ENCODE assay signal across 9 mouse cellular contexts in the genomic region with DNA sequence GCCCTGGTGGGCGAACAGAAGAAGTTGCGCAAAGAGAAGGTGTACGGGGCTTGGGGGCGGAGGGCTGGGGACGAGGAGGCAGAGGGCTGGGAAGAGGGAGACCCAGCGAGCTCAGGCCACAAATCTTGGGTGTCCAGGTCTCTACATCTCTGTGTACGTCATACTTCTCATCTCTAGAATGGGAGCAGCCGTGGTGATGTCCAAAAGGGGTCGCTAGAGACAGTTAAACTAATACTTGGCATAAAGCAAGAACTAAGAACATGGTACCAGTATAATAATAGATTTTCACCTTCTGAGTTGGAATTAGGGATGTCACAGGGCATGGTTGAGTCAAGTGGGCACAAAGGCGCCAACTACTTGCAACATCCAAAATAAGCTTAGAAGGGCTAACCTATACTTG. TPM values are rescaled to one million over a fixed set of nuclear protein-coding genes. Genes with fewer than 3 reads are reported as not detected.
DNase-seq lines count a peak whose midpoint lies in the region; ATAC-seq and TF ChIP-seq lines count a peak whose summit lies in the region.
"Had no signal": no experiment of that assay in that cellular context is flagged by ENCODE, and none has a peak within 500 bp of the region (broad histone marks: within the 10 kb centered on the region; RNA-seq: fewer than 3 reads in every experiment).

No protein-coding gene starts in this region.

- H3K9ac ChIP-seq in lung, embryonic 14.5 days = no peak overlapping the region
- no peak overlapping the region for H3K9ac ChIP-seq in forebrain, embryonic 12.5 days
- H3K9ac ChIP-seq in intestine, embryonic 16.5 days (ENCODE audit: low read depth, low read length) = 0 out of 2 replicates have a peak overlapping the region, but pooled peaks have one; percentile 33

- peak overlapping the region; percentile 56 for H3K4me2 ChIP-seq in lung, embryonic 14.5 days
- H3K4me2 ChIP-seq in forebrain, embryonic 12.5 days = peak overlapping the region; percentile 55
- H3K4me2 ChIP-seq in intestine, embryonic 16.5 days (ENCODE audit: low read depth, low read length) = peak overlapping the region; percentile 46

- H3K9me3 ChIP-seq in lung, embryonic 14.5 days (ENCODE audit: low read depth, low read length) = no peaks in the 10 kb centered on the region
- H3K9me3 ChIP-seq in forebrain, embryonic 12.5 days = no peaks in the 10 kb centered on the region
- no peaks in the 10 kb centered on the region for H3K9me3 ChIP-seq in intestine, embryonic 16.5 days (ENCODE audit: control insufficient read depth, low read length)

- WGBS in lung, embryonic 14.5 days = 47% methylated on average over 10 of the region's 10 CpGs
- WGBS in forebrain, embryonic 12.5 days = 53% methylated on average over 10 of the region's 10 CpGs
- WGBS in intestine, embryonic 16.5 days = 51% methylated on average over 10 of the region's 10 CpGs

- H3K4me1 ChIP-seq in lung, embryonic 14.5 days (ENCODE audit: insufficient read depth) = no peaks in the 10 kb centered on the region
- peaks cover 29% of the 10 kb centered on the region for H3K4me1 ChIP-seq in forebrain, embryonic 12.5 days
- H3K4me1 ChIP-seq in intestine, embryonic 16.5 days (ENCODE audit: control insufficient read depth, insufficient read depth, low read length) = peaks cover 4% of the 10 kb centered on the region; the same call in 1 of the 2 replicates

- no peak for DNase-seq in lung, embryonic 14.5 days
- DNase-seq in lung, postnatal 4 days = no peak
- DNase-seq in splenic B cell, adult 2 months (ENCODE audit: low read depth, low spot score) = peak; percentile 43
- no peak for DNase-seq in left cerebral cortex, postnatal 10 days (ENCODE audit: extremely low spot score in 1 of 2, low spot score in 2 of 2)

- ATAC-seq in lung, embryonic 14.5 days (ENCODE audit: insufficient read depth) = no peak
- ATAC-seq in forebrain, embryonic 12.5 days (ENCODE audit: low FRiP score) = no peak
- no peak for ATAC-seq in intestine, embryonic 16.5 days
- no peak for ATAC-seq in monocyte, adult 5-6 weeks (replicated peaks; ENCODE audit: insufficient number of reproducible peaks, low FRiP score, low TSS enrichment, poor library complexity, severe bottlenecking)

- peaks cover 67% of the 10 kb centered on the region for H3K27me3 ChIP-seq in lung, embryonic 14.5 days (ENCODE audit: insufficient read depth, low read length)
- peaks cover 69% of the 10 kb centered on the region for H3K27me3 ChIP-seq in forebrain, embryonic 12.5 days
- H3K27me3 ChIP-seq in intestine, embryonic 16.5 days (replicated peaks; ENCODE audit: control insufficient read depth, insufficient read depth, low read length) = peaks cover 57% of the 10 kb centered on the region
- no peaks in the 10 kb centered on the region for H3K27me3 ChIP-seq in splenic B cell, adult 2 months (ENCODE audit: control insufficient read depth, insufficient read depth, low read length, poor library complexity, severe bottlenecking)

- H3K36me3 ChIP-seq in lung, embryonic 14.5 days (ENCODE audit: insufficient read depth) = no peaks in the 10 kb centered on the region
- no peaks in the 10 kb centered on the region for H3K36me3 ChIP-seq in forebrain, embryonic 12.5 days (replicated peaks)
- no peaks in the 10 kb centered on the region for H3K36me3 ChIP-seq in intestine, embryonic 16.5 days (ENCODE audit: control insufficient read depth, insufficient read depth, low read length)
- no peaks in the 10 kb centered on the region for H3K36me3 ChIP-seq in splenic B cell, adult 2 months (ENCODE audit: control insufficient read depth, insufficient read depth, low read length, poor library complexity, severe bottlenecking)

- intact Hi-C loops in left cerebral cortex, postnatal 10 days (cut with DNase I) = loop anchor here (5.0 kb wide), 1 partner anchor 109 kb away; the partner anchor contains the start of gene Ttyh2

- H3K27ac ChIP-seq in lung, embryonic 14.5 days (ENCODE audit: low read depth) = no peak overlapping the region
- no peak overlapping the region for H3K27ac ChIP-seq in forebrain, embryonic 12.5 days
- H3K27ac ChIP-seq in intestine, embryonic 16.5 days (ENCODE audit: low read length) = no peak overlapping the region

- TF ChIP-seq CTCF in lung, embryonic 14.5 days (IDR thresholded peaks at IDR 0.05; ENCODE audit: low read depth) = no peak

- H3K4me3 ChIP-seq in lung, embryonic 14.5 days (ENCODE audit: low read depth, low read length) = peak overlapping the region; percentile 16
- peak overlapping the region; percentile 33 for H3K4me3 ChIP-seq in forebrain, embryonic 12.5 days (replicated peaks)
- peak overlapping the region; percentile 34 for H3K4me3 ChIP-seq in intestine, embryonic 16.5 days (ENCODE audit: low read length)

RNA-seq across cellular contexts. Expression of gene Btbd17, which starts 9.9 kb away (rescaled TPM):
- polyA plus RNA-seq in lung, embryonic 14.5 days (2014; fragmentation: Nextera tagmentation; extraction: Ambion mirVana) = 0.65 and 1.3 TPM in 2 replicates
- 41.6 and 44.8 TPM in 2 replicates for polyA plus RNA-seq in forebrain, embryonic 12.5 days (2016; fragmentation: Nextera tagmentation; extraction: Ambion mirVana)
- 0.71 and 0.87 TPM in 2 replicates for polyA plus RNA-seq in intestine, embryonic 16.5 days (2015; fragmentation: Nextera tagmentation; extraction: Ambion mirVana)
- not detected in 3 replicates for total RNA-seq in monocyte, adult 5-6 weeks (2017)
- total RNA-seq in left cerebral cortex, postnatal 10 days (2021) = 10 to 100 TPM; 22.6 to 26.4 TPM
- total RNA-seq: hematopoietic stem cell, adult 5-6 weeks had no signal
- polyA plus RNA-seq: liver, embryonic 16.5 days had no signal

RNA-seq across cellular contexts. Expression of gene Gpr142, which starts 12.8 kb away (rescaled TPM):
- polyA plus RNA-seq in lung, embryonic 14.5 days (2014; fragmentation: Nextera tagmentation; extraction: Ambion mirVana) = 0.28 TPM in 1 of 2 replicates, not detected in the other
- not detected in 2 replicates for polyA plus RNA-seq in forebrain, embryonic 12.5 days (2016; fragmentation: Nextera tagmentation; extraction: Ambion mirVana)
- 0.20 and 0.43 TPM in 2 replicates for polyA plus RNA-seq in intestine, embryonic 16.5 days (2015; fragmentation: Nextera tagmentation; extraction: Ambion mirVana)
- total RNA-seq in monocyte, adult 5-6 weeks (2017) = not detected in 3 replicates
- total RNA-seq in left cerebral cortex, postnatal 10 days (2021) = not detected
- total RNA-seq: hematopoietic stem cell, adult 5-6 weeks had no signal
- polyA plus RNA-seq: liver, embryonic 16.5 days had no signal

RNA-seq across cellular contexts. Expression of gene Kif19a, which starts 20.7 kb away (rescaled TPM):
- polyA plus RNA-seq in lung, embryonic 14.5 days (2014; fragmentation: Nextera tagmentation; extraction: Ambion mirVana) = 0.29 TPM in 1 of 2 replicates, not detected in the other
- 0.80 and 1.4 TPM in 2 replicates for polyA plus RNA-seq in forebrain, embryonic 12.5 days (2016; fragmentation: Nextera tagmentation; extraction: Ambion mirVana)
- 0.15 and 0.51 TPM in 2 replicates for polyA plus RNA-seq in intestine, embryonic 16.5 days (2015; fragmentation: Nextera tagmentation; extraction: Ambion mirVana)
- 6.3 to 7.4 TPM (median 6.4 TPM) in 3 replicates for total RNA-seq in monocyte, adult 5-6 weeks (2017)
- total RNA-seq in left cerebral cortex, postnatal 10 days (2021) = 1 to 10 TPM; 4.0 to 8.7 TPM

RNA-seq across cellular contexts. Expression of gene Dnaic2, which starts 58.7 kb away (rescaled TPM):
- 0.16 and 0.85 TPM in 2 replicates for polyA plus RNA-seq in lung, embryonic 14.5 days (2014; fragmentation: Nextera tagmentation; extraction: Ambion mirVana)
- 1.9 and 2.0 TPM in 2 replicates for polyA plus RNA-seq in forebrain, embryonic 12.5 days (2016; fragmentation: Nextera tagmentation; extraction: Ambion mirVana)
- 0.39 and 0.50 TPM in 2 replicates for polyA plus RNA-seq in intestine, embryonic 16.5 days (2015; fragmentation: Nextera tagmentation; extraction: Ambion mirVana)
- not detected in 3 replicates for total RNA-seq in monocyte, adult 5-6 weeks (2017)
- 1 to 10 TPM in 1 of 2 experiments, under 1 TPM in 1; 0.59 to 1.0 TPM for total RNA-seq in left cerebral cortex, postnatal 10 days (2021)
- total RNA-seq: hematopoietic stem cell, adult 5-6 weeks had no signal

Comparison
In these comparisons a context has a peak if more than half of its experiments do, and no peak if none do; other contexts are left out.
1. RNA of gene Btbd17, which starts 9.9 kb away (polyA plus RNA-seq): 41.6 to 44.8 TPM in forebrain, embryonic 12.5 days; 0.65 to 1.3 TPM in lung, embryonic 14.5 days and 0.71 to 0.87 TPM in intestine, embryonic 16.5 days; every median in the first group is over 10 times any median in the second.
2. Peak in every context shown above with its lines, with median percentiles within 50 percentile points of each other: H3K4me2 ChIP-seq and H3K4me3 ChIP-seq.